Mouse (Mus musculus) cortical plate, adult 2 months (tissue): Measurements from ENCODE around the gene Dtd2.

Experiments
- CTCF ChIP-seq: fragments of 200-500 bp; IDR thresholded peaks from 2 replicates; pipeline ENCODE4 v1.5.1; 2011; ENCODE audit warnings: mild to moderate bottlenecking, control low read depth, low read length; ENCODE audit not compliant: insufficient read depth; ENCODE audit errors: extremely low read depth
- POLR2A ChIP-seq: fragments of 200-500 bp; IDR thresholded peaks from 2 replicates; pipeline ENCODE4 v1.6.1; 2011; ENCODE audit warnings: mild to moderate bottlenecking, low read length, control low read depth; ENCODE audit not compliant: insufficient read depth; ENCODE audit errors: extremely low read depth

DNA sequence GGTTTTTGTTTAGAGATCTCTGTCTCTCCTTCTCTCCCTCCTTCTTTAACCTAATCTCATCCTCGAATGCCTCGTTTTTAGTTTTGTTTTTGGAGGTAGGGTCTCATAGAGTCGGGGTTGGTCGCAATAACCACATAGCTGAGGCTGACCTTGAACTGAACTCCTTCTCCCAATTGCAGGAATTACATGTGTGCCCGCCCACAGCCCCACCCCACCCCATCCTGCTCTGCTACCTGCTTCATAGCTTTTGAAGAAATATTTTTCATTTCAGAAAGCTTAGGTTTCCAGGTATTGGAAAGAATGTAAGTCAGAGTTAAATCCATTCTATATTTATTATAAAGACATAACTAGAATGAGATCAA lies 313 bp upstream of the Dtd2 start:
- no peak for TF ChIP-seq CTCF
- no peak for TF ChIP-seq POLR2A
